ENCODE assay signal across 9 mouse cellular contexts in genomic region chr8:105169582-105169981, GRCm38 (mm10). TPM values are rescaled to one million over a fixed set of nuclear protein-coding genes. Genes with fewer than 3 reads are reported as not detected.
DNase-seq lines count a peak whose midpoint lies in the region; ATAC-seq and TF ChIP-seq lines count a peak whose summit lies in the region.
"Had no signal": no experiment of that assay in that cellular context is flagged by ENCODE, and none has a peak within 500 bp of the region (broad histone marks: within the 10 kb centered on the region; RNA-seq: fewer than 3 reads in every experiment).

No protein-coding gene starts in this region.

- no peak for DNase-seq in heart, embryonic 10.5 days (ENCODE audit: low spot score)
- DNase-seq in heart, adult 9 months (ENCODE audit: low spot score in 2 of 2) = no peak
- no peak for DNase-seq in lung, postnatal 4 days
- no peak for DNase-seq in forebrain, embryonic 14.5 days (ENCODE audit: low spot score)
- DNase-seq in midbrain, postnatal 0 days (ENCODE audit: low spot score) = no peak
- no peak for DNase-seq in thymus, postnatal 4 days
- DNase-seq in urinary bladder, adult 2 months (ENCODE audit: low spot score) = no peak

- H3K27ac ChIP-seq in heart, embryonic 10.5 days = no peak overlapping the region
- no peak overlapping the region for H3K27ac ChIP-seq in lung, embryonic 15.5 days
- H3K27ac ChIP-seq in forebrain, embryonic 14.5 days (ENCODE audit: low read depth, low read length) = no peak overlapping the region
- H3K27ac ChIP-seq in midbrain, postnatal 0 days (ENCODE audit: low read depth, low read length) = no peak overlapping the region

- TF ChIP-seq CTCF in midbrain, postnatal 0 days (IDR thresholded peaks at IDR 0.05) = no peak

- peaks cover 15% of the 10 kb centered on the region for H3K4me1 ChIP-seq in heart, embryonic 10.5 days
- H3K4me1 ChIP-seq in lung, embryonic 15.5 days = peaks cover 26% of the 10 kb centered on the region
- peaks cover 2% of the 10 kb centered on the region; the same call in 1 of the 2 replicates for H3K4me1 ChIP-seq in forebrain, embryonic 14.5 days (ENCODE audit: control insufficient read depth, insufficient read depth, low read length)
- 0 out of 2 replicates have a peak, but pooled peaks cover 3% of the 10 kb centered on the region for H3K4me1 ChIP-seq in midbrain, postnatal 0 days (ENCODE audit: insufficient read depth, low read length)

- no peaks in the 10 kb centered on the region for H3K27me3 ChIP-seq in heart, embryonic 10.5 days (ENCODE audit: insufficient read depth, poor library complexity, severe bottlenecking)
- H3K27me3 ChIP-seq in lung, embryonic 15.5 days = no peaks in the 10 kb centered on the region
- no peaks in the 10 kb centered on the region for H3K27me3 ChIP-seq in forebrain, embryonic 14.5 days (replicated peaks; ENCODE audit: control insufficient read depth, insufficient read depth, low read length)
- H3K27me3 ChIP-seq in midbrain, postnatal 0 days (ENCODE audit: insufficient read depth, low read length) = no peaks in the 10 kb centered on the region

- H3K9ac ChIP-seq in lung, embryonic 15.5 days = no peak overlapping the region
- no peak overlapping the region for H3K9ac ChIP-seq in forebrain, embryonic 14.5 days (ENCODE audit: low read length)
- H3K9ac ChIP-seq in midbrain, postnatal 0 days (replicated peaks; ENCODE audit: low read length, poor library complexity, severe bottlenecking) = no peak overlapping the region

- 56% methylated on average over 3 of the region's 3 CpGs for WGBS in heart, embryonic 10.5 days
- whole genome bisulfite sequencing in lung, embryonic 15.5 days = 26% methylated on average over 3 of the region's 3 CpGs
- WGBS in forebrain, embryonic 14.5 days = 45% methylated on average over 3 of the region's 3 CpGs
- WGBS in midbrain, postnatal 0 days = 54% methylated on average over 3 of the region's 3 CpGs

- H3K9me3 ChIP-seq in heart, embryonic 10.5 days = no peaks in the 10 kb centered on the region
- H3K9me3 ChIP-seq in lung, embryonic 15.5 days = no peaks in the 10 kb centered on the region
- no peaks in the 10 kb centered on the region for H3K9me3 ChIP-seq in forebrain, embryonic 14.5 days (replicated peaks; ENCODE audit: control insufficient read depth, low read length)
- no peaks in the 10 kb centered on the region for H3K9me3 ChIP-seq in midbrain, postnatal 0 days (ENCODE audit: low read length)

- ATAC-seq in lung, embryonic 15.5 days (ENCODE audit: borderline replicate concordance, extremely low read depth, low FRiP score, low TSS enrichment) = no peak
- no peak for ATAC-seq in forebrain, embryonic 14.5 days
- ATAC-seq in midbrain, postnatal 0 days (ENCODE audit: low FRiP score) = no peak

- H3K4me2 ChIP-seq in lung, embryonic 15.5 days = peak overlapping the region; percentile 63
- peak overlapping the region; percentile 57; the same call in 1 of the 2 replicates for H3K4me2 ChIP-seq in forebrain, embryonic 14.5 days (ENCODE audit: low read length)
- H3K4me2 ChIP-seq in midbrain, postnatal 0 days (ENCODE audit: low read depth, low read length, poor library complexity, severe bottlenecking) = peak overlapping the region; percentile 55

- 0 out of 2 replicates have a peak, but pooled peaks cover 4% of the 10 kb centered on the region for H3K36me3 ChIP-seq in heart, embryonic 10.5 days
- H3K36me3 ChIP-seq in lung, embryonic 15.5 days = 0 out of 2 replicates have a peak, but pooled peaks cover 1% of the 10 kb centered on the region
- peaks cover 6% of the 10 kb centered on the region; the same call in 1 of the 2 replicates for H3K36me3 ChIP-seq in forebrain, embryonic 14.5 days (ENCODE audit: control insufficient read depth, insufficient read depth, low read length)
- no peaks in the 10 kb centered on the region for H3K36me3 ChIP-seq in midbrain, postnatal 0 days (ENCODE audit: insufficient read depth, low read length)

- peak overlapping the region; percentile 91 for H3K4me3 ChIP-seq in heart, embryonic 10.5 days
- peak overlapping the region; percentile 83; the same call in 1 of the 2 replicates for H3K4me3 ChIP-seq in lung, embryonic 15.5 days
- no peak overlapping the region for H3K4me3 ChIP-seq in forebrain, embryonic 14.5 days (ENCODE audit: low read depth, low read length)
- H3K4me3 ChIP-seq in midbrain, postnatal 0 days (ENCODE audit: low read depth, low read length) = no peak overlapping the region

RNA-seq across cellular contexts. Expression of gene Cbfb, which starts 0.9 kb away (rescaled TPM):
- 47.5 and 59.6 TPM in 2 replicates for polyA plus RNA-seq in heart, embryonic 10.5 days (2016; fragmentation: Nextera tagmentation; extraction: Ambion mirVana)
- polyA plus RNA-seq in lung, embryonic 15.5 days (2015; fragmentation: Nextera tagmentation; extraction: Ambion mirVana) = 62.9 and 63.3 TPM in 2 replicates
- polyA plus RNA-seq in forebrain, embryonic 14.5 days (2014; fragmentation: Nextera tagmentation; extraction: Ambion mirVana) = 34.5 and 39.5 TPM in 2 replicates
- 43.9 and 46.1 TPM in 2 replicates for total RNA-seq in midbrain, postnatal 0 days (2014; rRNA removed)
- polyA plus RNA-seq in midbrain, postnatal 0 days (2015; fragmentation: Nextera tagmentation; extraction: Ambion mirVana) = 16.2 and 17.5 TPM in 2 replicates
- polyA plus RNA-seq in urinary bladder, adult 2 months (2012; rRNA removed) = 28.0 and 30.1 TPM in 2 replicates

RNA-seq across cellular contexts. Expression of gene Ces4a, which starts 38.0 kb away (rescaled TPM):
- not detected in 2 replicates for polyA plus RNA-seq in heart, embryonic 10.5 days (2016; fragmentation: Nextera tagmentation; extraction: Ambion mirVana)
- not detected in 2 replicates for polyA plus RNA-seq in lung, embryonic 15.5 days (2015; fragmentation: Nextera tagmentation; extraction: Ambion mirVana)
- 0.09 TPM in 1 of 2 replicates, not detected in the other for polyA plus RNA-seq in forebrain, embryonic 14.5 days (2014; fragmentation: Nextera tagmentation; extraction: Ambion mirVana)
- not detected in 2 replicates for total RNA-seq in midbrain, postnatal 0 days (2014; rRNA removed)
- 0.06 TPM in 1 of 2 replicates, not detected in the other for polyA plus RNA-seq in midbrain, postnatal 0 days (2015; fragmentation: Nextera tagmentation; extraction: Ambion mirVana)
- not detected in 2 replicates for polyA plus RNA-seq in urinary bladder, adult 2 months (2012; rRNA removed)
- polyA plus RNA-seq: large intestine, adult 2 months had no signal

RNA-seq across cellular contexts. Expression of gene D230025D16Rik, which starts 55.4 kb away (rescaled TPM):
- 19.3 and 20.7 TPM in 2 replicates for polyA plus RNA-seq in heart, embryonic 10.5 days (2016; fragmentation: Nextera tagmentation; extraction: Ambion mirVana)
- 38.2 and 38.8 TPM in 2 replicates for polyA plus RNA-seq in lung, embryonic 15.5 days (2015; fragmentation: Nextera tagmentation; extraction: Ambion mirVana)
- 35.4 and 38.9 TPM in 2 replicates for polyA plus RNA-seq in forebrain, embryonic 14.5 days (2014; fragmentation: Nextera tagmentation; extraction: Ambion mirVana)
- 33.6 and 36.7 TPM in 2 replicates for total RNA-seq in midbrain, postnatal 0 days (2014; rRNA removed)
- 24.6 and 28.3 TPM in 2 replicates for polyA plus RNA-seq in midbrain, postnatal 0 days (2015; fragmentation: Nextera tagmentation; extraction: Ambion mirVana)
- polyA plus RNA-seq in urinary bladder, adult 2 months (2012; rRNA removed) = 25.3 and 28.5 TPM in 2 replicates

Comparison
In these comparisons a context has a peak if more than half of its experiments do, and no peak if none do; other contexts are left out.
1. H3K4me3 ChIP-seq: peak in heart, embryonic 10.5 days (single experiment) and lung, embryonic 15.5 days (single experiment); none in forebrain, embryonic 14.5 days (single experiment) and midbrain, postnatal 0 days (single experiment).
2. Peak in every context shown above with its lines, with median percentiles within 50 percentile points of each other: H3K4me2 ChIP-seq.